Mouse (Mus musculus): ENCODE results near the gene Tmem53. TPM values are rescaled to one million over a fixed set of nuclear protein-coding genes. Genes with fewer than 3 reads are reported as not detected.

Gene Tmem53
- polyA plus RNA-seq, 1 experiment from 2014 or later: 17.6 TPM

GRCm38 (mm10) chr4:117288277-117288926 lies 36.7 kb downstream of the Tmem53 start:
- 16% methylated on average over 25 of the region's 25 CpGs for WGBS
- Histone ChIP-seq H3K9me3 (no peaks in the 10 kb centered on the region), H3K4me2 (peak overlapping the region; percentile 78), H3K36me3 (peaks cover 38% of the 10 kb centered on the region), H3K4me3 (peak overlapping the region; percentile 82), H3K9ac (peak overlapping the region; percentile 51), H3K27ac (peak overlapping the region; percentile 98), H3K27me3 (no peaks in the 10 kb centered on the region), H3K4me1 (peaks cover 30% of the 10 kb centered on the region)
- ATAC-seq (ENCODE audit: borderline replicate concordance, extremely low read depth, low FRiP score, low TSS enrichment): no peak

DNA sequence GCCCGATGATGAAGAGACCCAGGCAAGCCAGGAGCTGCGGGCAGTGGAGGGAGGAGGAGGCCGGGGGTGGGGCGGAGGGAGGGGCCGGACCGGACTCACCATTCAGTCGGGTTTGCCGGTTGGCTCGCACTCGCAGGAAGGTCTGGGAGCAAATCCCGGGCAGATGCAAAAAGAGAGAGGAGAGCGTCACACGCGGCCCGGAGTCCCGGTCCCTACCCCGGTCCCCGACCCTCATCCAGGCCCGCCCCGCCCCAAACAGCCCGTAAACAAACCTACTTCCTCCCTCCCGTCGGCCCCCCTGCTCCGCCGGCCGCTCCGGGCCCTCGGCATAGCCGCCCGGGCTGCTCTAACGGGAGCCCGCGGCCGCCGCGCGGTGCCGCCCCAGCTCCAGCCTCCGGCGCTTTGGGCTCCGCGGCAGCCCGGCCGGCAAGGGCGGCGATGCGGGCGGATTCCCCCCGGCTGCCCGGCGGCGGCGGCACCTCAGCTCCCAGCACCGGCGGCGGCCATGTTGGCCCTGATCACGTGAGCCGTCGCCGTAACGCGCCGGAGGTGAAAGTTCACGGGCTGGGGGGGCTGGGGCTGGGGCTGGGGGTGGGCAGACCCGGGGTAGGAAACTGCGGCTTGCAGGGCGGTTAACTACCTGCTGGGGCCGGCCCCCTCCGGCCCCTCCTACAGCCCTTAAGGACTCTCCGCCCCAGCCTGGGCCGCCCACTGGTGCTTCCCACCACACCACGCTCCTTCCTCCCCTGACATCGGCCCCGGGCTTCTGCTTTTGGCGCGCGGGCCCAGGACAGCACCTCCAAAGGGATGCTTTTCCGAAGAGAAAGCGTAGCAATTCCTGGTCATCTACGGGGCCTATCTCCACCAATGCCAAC lies 37.4 kb downstream of the Tmem53 start:
- peak overlapping the region; percentile 98 for H3K27ac ChIP-seq
- peak overlapping the region; percentile 78 for H3K4me2 ChIP-seq
- H3K4me1 ChIP-seq: peaks cover 22% of the 10 kb centered on the region
- peaks cover 33% of the 10 kb centered on the region for H3K36me3 ChIP-seq
- under 1% methylated on average over 70 of the region's 80 CpGs for WGBS
- no peaks in the 10 kb centered on the region for H3K9me3 ChIP-seq
- peak; percentile 97 for ATAC-seq (ENCODE audit: borderline replicate concordance, extremely low read depth, low FRiP score, low TSS enrichment)
- peak overlapping the region; percentile 82 for H3K4me3 ChIP-seq
- H3K27me3 ChIP-seq: no peaks in the 10 kb centered on the region
- peak overlapping the region; percentile 51 for H3K9ac ChIP-seq

- Histone ChIP-seq H3K27ac (no peak overlapping the region), H3K9ac (no peak overlapping the region), H3K36me3 (peaks cover 8% of the 10 kb centered on the region), H3K4me1 (peaks cover 24% of the 10 kb centered on the region), H3K4me3 (no peak overlapping the region), H3K9me3 (no peaks in the 10 kb centered on the region), H3K4me2 (no peak overlapping the region), H3K27me3 (no peaks in the 10 kb centered on the region)
- no peak for ATAC-seq (ENCODE audit: borderline replicate concordance, extremely low read depth, low FRiP score, low TSS enrichment)
- WGBS: 77% methylated on average over 2 of the region's 2 CpGs
Observed at GRCm38 (mm10) chr4:117291696-117292095, 39.9 kb downstream of the Tmem53 start.

GRCm38 (mm10) chr4:117296849-117297593 lies 45.3 kb downstream of the Tmem53 start:
- H3K9me3 ChIP-seq: no peaks in the 10 kb centered on the region
- no peaks in the 10 kb centered on the region for H3K36me3 ChIP-seq
- peaks cover 16% of the 10 kb centered on the region for H3K4me1 ChIP-seq
- ATAC-seq (ENCODE audit: borderline replicate concordance, extremely low read depth, low FRiP score, low TSS enrichment): peak; percentile 56; the same call in 1 of the 2 replicates
- WGBS: 52% methylated on average over 19 of the region's 19 CpGs
- H3K4me3 ChIP-seq: no peak overlapping the region
- no peak overlapping the region for H3K9ac ChIP-seq
- peak overlapping the region; percentile 77 for H3K27ac ChIP-seq
- 0 out of 2 replicates have a peak overlapping the region, but pooled peaks have one; percentile 9 for H3K4me2 ChIP-seq
- H3K27me3 ChIP-seq: peaks cover 13% of the 10 kb centered on the region

DNA sequence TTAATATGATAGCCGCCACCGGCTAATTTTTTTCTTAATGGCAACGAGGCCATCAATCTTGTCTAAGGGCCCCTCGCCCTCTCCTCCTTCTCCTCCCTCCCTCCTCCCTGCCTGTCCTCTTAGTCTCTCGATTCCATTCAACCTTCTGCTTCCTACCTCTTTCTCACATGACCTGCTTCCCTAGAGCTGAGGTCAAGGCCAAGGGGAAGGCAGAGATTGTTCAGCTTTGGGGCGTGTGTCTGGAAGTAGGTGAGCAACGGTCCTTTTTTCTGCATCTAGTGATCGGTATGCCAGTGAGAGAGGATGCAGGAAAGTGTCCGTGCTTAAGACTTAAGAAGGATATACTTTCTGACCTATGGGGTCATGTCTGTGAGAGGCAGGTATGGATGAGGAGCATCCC lies 46.1 kb downstream of the Tmem53 start:
- Histone ChIP-seq H3K9me3 (no peaks in the 10 kb centered on the region), H3K4me3 (no peak overlapping the region), H3K27ac (no peak overlapping the region), H3K4me2 (no peak overlapping the region), H3K4me1 (peaks cover 16% of the 10 kb centered on the region), H3K36me3 (no peaks in the 10 kb centered on the region), H3K27me3 (peaks cover 19% of the 10 kb centered on the region), H3K9ac (no peak overlapping the region)
- 57% methylated on average over 9 of the region's 9 CpGs for WGBS
- no peak for ATAC-seq (ENCODE audit: borderline replicate concordance, extremely low read depth, low FRiP score, low TSS enrichment)

DNA sequence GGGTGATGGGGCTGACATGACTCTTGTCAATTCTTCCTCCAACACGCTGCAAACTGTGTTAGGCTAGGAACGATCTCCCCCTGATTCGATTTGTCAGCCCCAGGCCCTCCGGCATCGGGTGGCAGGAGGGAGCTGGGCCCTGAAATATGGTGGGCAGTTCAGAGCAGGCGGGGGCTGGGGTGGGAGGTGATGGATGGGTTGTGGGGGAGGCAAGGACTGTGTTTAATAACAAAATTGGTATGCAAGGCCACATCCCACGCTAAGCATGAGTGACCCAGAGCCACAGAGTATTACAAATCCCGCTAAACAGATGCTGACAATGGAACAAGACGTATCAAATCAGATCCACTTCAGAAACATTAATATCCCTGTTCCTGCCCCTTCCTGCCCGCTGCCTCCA lies 48.2 kb downstream of the Tmem53 start:
- no peaks in the 10 kb centered on the region for H3K36me3 ChIP-seq
- H3K27ac ChIP-seq: no peak overlapping the region
- H3K27me3 ChIP-seq: peaks cover 40% of the 10 kb centered on the region
- no peak overlapping the region for H3K9ac ChIP-seq
- H3K4me3 ChIP-seq: no peak overlapping the region
- H3K9me3 ChIP-seq: no peaks in the 10 kb centered on the region
- no peak for ATAC-seq (ENCODE audit: borderline replicate concordance, extremely low read depth, low FRiP score, low TSS enrichment)
- no peak overlapping the region for H3K4me2 ChIP-seq
- 57% methylated on average over 10 of the region's 10 CpGs for WGBS
- H3K4me1 ChIP-seq: peaks cover 33% of the 10 kb centered on the region

DNA sequence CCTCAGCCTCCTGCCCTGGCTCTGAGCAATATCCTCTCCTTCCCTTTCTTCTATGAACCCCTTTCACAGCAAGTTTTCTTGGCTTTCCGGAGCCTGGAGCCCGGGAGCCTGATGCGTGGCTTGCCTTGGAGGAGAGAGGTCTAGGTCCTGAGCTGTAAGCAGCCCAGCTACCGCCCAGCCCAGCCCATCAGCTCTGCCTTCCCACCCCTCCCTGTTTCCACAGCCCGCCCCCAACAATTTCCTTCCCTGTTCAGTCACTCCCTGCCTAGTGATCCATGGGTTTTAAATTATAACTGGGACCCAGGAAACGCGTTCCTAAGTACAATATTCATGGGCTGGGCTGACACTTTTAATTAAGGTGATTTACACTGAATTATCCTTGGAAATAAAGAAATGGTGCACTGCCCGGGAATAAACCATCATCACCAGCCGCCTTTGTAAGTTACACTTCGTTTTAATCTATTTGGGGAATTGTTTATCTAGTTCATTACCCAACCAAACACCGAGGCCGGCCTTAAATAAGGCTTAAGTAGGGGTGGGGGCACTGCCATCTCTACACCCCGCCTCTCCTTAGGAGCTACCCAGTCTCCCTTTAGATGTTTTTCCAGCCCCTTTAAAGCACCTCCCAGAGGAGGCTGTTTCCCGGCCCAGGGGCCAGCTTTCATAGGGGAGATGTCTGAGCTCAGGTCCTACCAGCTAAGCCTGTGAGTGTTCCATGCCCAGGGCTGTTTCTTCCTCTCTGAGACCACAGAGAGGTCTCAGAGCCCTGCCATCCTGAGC lies 50.5 kb downstream of the Tmem53 start:
- ATAC-seq (ENCODE audit: borderline replicate concordance, extremely low read depth, low FRiP score, low TSS enrichment): no peak
- H3K36me3 ChIP-seq: no peaks in the 10 kb centered on the region
- H3K27me3 ChIP-seq: peaks cover 52% of the 10 kb centered on the region
- H3K9ac ChIP-seq: no peak overlapping the region
- no peaks in the 10 kb centered on the region for H3K9me3 ChIP-seq
- H3K4me3 ChIP-seq: no peak overlapping the region
- H3K27ac ChIP-seq: no peak overlapping the region
- H3K4me1 ChIP-seq: peaks cover 24% of the 10 kb centered on the region
- 24% methylated on average over 14 of the region's 14 CpGs for WGBS
- no peak overlapping the region for H3K4me2 ChIP-seq

- H3K9me3 ChIP-seq: no peaks in the 10 kb centered on the region
- H3K27ac ChIP-seq: no peak overlapping the region
- H3K36me3 ChIP-seq: no peaks in the 10 kb centered on the region
- peaks cover 56% of the 10 kb centered on the region for H3K27me3 ChIP-seq
- H3K9ac ChIP-seq: peak overlapping the region; percentile 31; the same call in 1 of the 2 replicates
- ATAC-seq (ENCODE audit: borderline replicate concordance, extremely low read depth, low FRiP score, low TSS enrichment): peak; percentile 7; the same call in 1 of the 2 replicates
- H3K4me3 ChIP-seq: peak overlapping the region; percentile 46
- H3K4me2 ChIP-seq: peak overlapping the region; percentile 92
- H3K4me1 ChIP-seq: peaks cover 18% of the 10 kb centered on the region
- 11% methylated on average over 30 of the region's 30 CpGs for WGBS
Observed at GRCm38 (mm10) chr4:117303581-117304238, 52.0 kb downstream of the Tmem53 start.

DNA sequence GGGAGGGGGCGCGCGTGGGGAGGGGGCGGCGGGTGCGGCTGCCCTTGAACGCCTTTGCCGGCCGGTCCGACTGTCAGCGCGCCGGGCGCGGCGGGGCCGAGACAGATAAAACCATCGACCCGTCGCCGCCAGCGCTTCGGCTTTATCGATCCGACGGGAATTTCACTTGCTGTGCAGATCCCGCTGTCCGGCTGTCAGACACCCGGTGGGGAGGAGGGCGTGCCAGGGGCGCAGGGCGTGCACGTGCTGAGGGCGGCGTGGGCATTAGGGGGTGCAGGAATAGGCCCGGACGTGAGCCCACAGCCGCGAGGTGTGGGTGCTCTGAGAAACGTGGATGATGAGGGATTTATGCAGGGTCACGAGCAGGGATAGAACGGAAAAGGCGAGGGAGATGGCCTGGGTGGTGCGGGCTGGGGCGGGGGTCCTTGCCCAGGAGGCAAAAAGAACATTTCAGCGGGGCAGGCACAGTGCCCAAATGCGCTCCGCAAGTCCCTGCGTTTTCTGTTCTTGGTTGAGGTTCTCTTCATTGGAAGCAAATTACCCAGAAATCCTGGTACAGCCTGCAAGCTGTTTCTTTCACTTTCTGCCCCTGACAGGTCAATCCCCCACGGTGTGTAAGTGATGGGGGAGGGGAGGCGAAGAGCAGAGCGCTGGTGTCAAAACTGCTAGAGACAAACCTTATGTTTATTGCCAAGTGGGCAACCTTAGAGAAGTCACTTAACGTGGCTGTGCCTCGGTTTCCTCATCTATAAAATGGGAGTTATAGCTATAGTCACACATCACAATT lies 52.7 kb downstream of the Tmem53 start:
- Histone ChIP-seq H3K9ac (peak overlapping the region; percentile 31; the same call in 1 of the 2 replicates), H3K27ac (no peak overlapping the region), H3K9me3 (no peaks in the 10 kb centered on the region), H3K4me2 (peak overlapping the region; percentile 92), H3K27me3 (peaks cover 56% of the 10 kb centered on the region), H3K4me1 (peaks cover 18% of the 10 kb centered on the region), H3K36me3 (no peaks in the 10 kb centered on the region), H3K4me3 (peak overlapping the region; percentile 46)
- WGBS: 4% methylated on average over 51 of the region's 54 CpGs
- ATAC-seq (ENCODE audit: borderline replicate concordance, extremely low read depth, low FRiP score, low TSS enrichment): no peak

GRCm38 (mm10) chr4:117305461-117305860 lies 53.7 kb downstream of the Tmem53 start:
- ATAC-seq (ENCODE audit: borderline replicate concordance, extremely low read depth, low FRiP score, low TSS enrichment): no peak
- Histone ChIP-seq H3K36me3 (no peaks in the 10 kb centered on the region), H3K9me3 (no peaks in the 10 kb centered on the region), H3K9ac (no peak overlapping the region), H3K4me2 (no peak overlapping the region), H3K27ac (no peak overlapping the region), H3K27me3 (peaks cover 58% of the 10 kb centered on the region), H3K4me3 (no peak overlapping the region), H3K4me1 (peaks cover 18% of the 10 kb centered on the region)
- WGBS: 38% methylated on average over 6 of the region's 7 CpGs

Measured in lung, embryonic 15.5 days (tissue).